Comparison of ENCODE assay signal across 1 mouse cellular context in the genomic region with DNA sequence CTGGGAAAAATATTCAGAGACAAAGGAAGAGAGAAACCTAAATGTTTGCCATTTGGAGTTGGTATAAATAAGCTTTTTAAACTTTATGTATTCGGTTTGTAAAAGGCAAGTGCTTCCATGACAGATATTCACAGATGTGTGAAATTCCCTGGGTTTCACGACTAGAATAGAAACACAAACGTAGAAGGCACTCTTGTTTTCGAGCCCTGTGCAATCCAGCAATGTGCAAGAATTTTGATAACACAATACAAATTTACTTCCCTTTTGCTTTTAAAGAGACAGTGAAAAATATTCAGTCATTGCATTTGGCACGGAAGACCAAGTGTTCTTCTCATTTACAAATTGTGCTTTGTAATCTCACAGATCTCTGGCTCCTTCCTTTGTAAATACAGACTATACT.
TF ChIP-seq lines count a peak whose summit lies in the region.

No protein-coding gene starts in this region.

TF ChIP-seq in MEL, 35 proteins besides CTCF, POLR2A, EP300 and RAD21 (continued from another document):
- TF ChIP-seq ELF1 (IDR thresholded peaks at IDR 0.05; ENCODE audit: low read depth, low read length) (0 out of 2 replicates have a peak, but pooled peaks have one; percentile 25), NRF1 (IDR thresholded peaks at IDR 0.05; ENCODE audit: insufficient read depth, low read depth, low read length, poor library complexity, severe bottlenecking) (no peak), SIN3A (IDR thresholded peaks at IDR 0.05; ENCODE audit: low read length) (peak; percentile 95), ETS1 (IDR thresholded peaks at IDR 0.05; ENCODE audit: low read depth, low read length) (peak; percentile 77), MEF2A (IDR thresholded peaks at IDR 0.05; ENCODE audit: extremely low read depth, insufficient replicate concordance, low read depth, low read length, poor library complexity, severe bottlenecking) (no peak), TAL1 (IDR thresholded peaks at IDR 0.05; ENCODE audit: low read length) (peak; percentile 82), RCOR1 (IDR thresholded peaks at IDR 0.05; ENCODE audit: low read depth, low read length) (peak; percentile 64), SMC3 (IDR thresholded peaks at IDR 0.05; ENCODE audit: low read depth, low read length) (no peak), POLR2AphosphoS2 (IDR thresholded peaks at IDR 0.05; ENCODE audit: low read length) (no peak), ZC3H11A (IDR thresholded peaks at IDR 0.05; ENCODE audit: low read depth, low read length) (no peak), TBP (IDR thresholded peaks at IDR 0.05; ENCODE audit: low read depth, low read length) (0 out of 2 replicates have a peak, but pooled peaks have one; percentile 44), MAX (IDR thresholded peaks at IDR 0.05; ENCODE audit: low read length) (peak; percentile 83), GATA1 (IDR thresholded peaks at IDR 0.05; ENCODE audit: low read depth, low read length) (peak; percentile 67; the same call in 1 of the 2 replicates), NELFE (IDR thresholded peaks at IDR 0.05; ENCODE audit: low read depth, low read length) (no peak), ZKSCAN1 (IDR thresholded peaks at IDR 0.05; ENCODE audit: low read depth, low read length) (no peak), UBTF (IDR thresholded peaks at IDR 0.05; ENCODE audit: borderline replicate concordance, insufficient read depth, low read depth, low read length) (no peak), JUND (IDR thresholded peaks at IDR 0.05; ENCODE audit: low read depth, low read length) (no peak), MYB (IDR thresholded peaks at IDR 0.05; ENCODE audit: low read depth, low read length) (no peak)
